Mouse (Mus musculus): Measurements from ENCODE around the gene Zfp507.

- TF ChIP-seq CTCF (conservative IDR thresholded peaks at IDR 0.05; ENCODE audit: low read length) (no peak), POU5F1 (IDR thresholded peaks at IDR 0.05; ENCODE audit: borderline replicate concordance, low read length) (no peak), NANOG (IDR thresholded peaks at IDR 0.05; ENCODE audit: borderline replicate concordance, low read length) (no peak)
Measured at GRCm38 (mm10) chr7:35764461-35764860, 38.3 kb downstream of the Zfp507 start.
